8 mouse cellular contexts compared by ENCODE assay signal in genomic region chr15:96459741-96460450, GRCm38 (mm10). TPM values are rescaled to one million over a fixed set of nuclear protein-coding genes. Genes with fewer than 3 reads are reported as not detected.
DNase-seq lines count a peak whose midpoint lies in the region; ATAC-seq and TF ChIP-seq lines count a peak whose summit lies in the region.

No protein-coding gene starts in this region.

- peak overlapping the region; percentile 91 for H3K4me3 ChIP-seq in hindbrain, embryonic 12.5 days

- no peaks in the 10 kb centered on the region for H3K36me3 ChIP-seq in hindbrain, embryonic 12.5 days

- ATAC-seq in Patski = peak; percentile 10
- peak; percentile 7; the same call in 1 of the 2 replicates for ATAC-seq in frontal cortex, adult (ENCODE audit: low TSS enrichment)
- peak; percentile 50 for ATAC-seq in hindbrain, embryonic 12.5 days (ENCODE audit: low FRiP score)
- peak; percentile 47 for ATAC-seq in megakaryocyte, adult 5-6 weeks (ENCODE audit: poor library complexity, severe bottlenecking)

- peak overlapping the region; percentile 91 for H3K9ac ChIP-seq in hindbrain, embryonic 12.5 days

- H3K27ac ChIP-seq in hindbrain, embryonic 12.5 days = peak overlapping the region; percentile 99

- H3K4me1 ChIP-seq in hindbrain, embryonic 12.5 days = peaks cover 14% of the 10 kb centered on the region

- POLR2A ChIA-PET in Patski (lab: Charles Lee) = no interaction called here

- in situ Hi-C loops in Patski (cut with MboI; ENCODE audit: low pct_unique_long_range_greater_than_20kb) = no loop called here

- no peak for DNase-seq in Patski (ENCODE audit: low read depth, low spot score)
- DNase-seq in cerebellum, adult 9-10 months = peak; percentile 70
- DNase-seq in layer of hippocampus, postnatal 36 days = peak; percentile 44
- peak; percentile 35 to 45 for DNase-seq in right cerebral cortex, adult 2 months (ENCODE audit: low spot score in 2 of 2)
- DNase-seq in urinary bladder, postnatal 14 days (ENCODE audit: low spot score) = peak; percentile 66

- H3K27me3 ChIP-seq in Patski = no peaks in the 10 kb centered on the region
- no peaks in the 10 kb centered on the region for H3K27me3 ChIP-seq in hindbrain, embryonic 12.5 days

- no peak for TF ChIP-seq CTCF in Patski (IDR thresholded peaks at IDR 0.05)

- H3K4me2 ChIP-seq in hindbrain, embryonic 12.5 days (replicated peaks) = peak overlapping the region; percentile 87

- CTCF ChIA-PET in Patski (lab: Charles Lee) = interaction anchor here (1.3 kb wide), 1 partner anchor 88 kb away, joined by 3 read pairs; no protein-coding TSS in a partner anchor

- no peaks in the 10 kb centered on the region for H3K9me3 ChIP-seq in hindbrain, embryonic 12.5 days (replicated peaks)

- WGBS in hindbrain, embryonic 12.5 days = under 1% methylated on average over 48 of the region's 71 CpGs

RNA-seq across cellular contexts. Expression of gene Scaf11, which starts 0.7 kb away (rescaled TPM):
- 87.4 TPM for polyA plus RNA-seq in Patski (2021)
- 81.3 and 84.2 TPM in 2 replicates for polyA plus RNA-seq in hindbrain, embryonic 12.5 days (2016; fragmentation: Nextera tagmentation; extraction: Ambion mirVana)
- total RNA-seq in layer of hippocampus, postnatal 36 days (2021) = 10 to 100 TPM; 52.5 to 53.6 TPM
- total RNA-seq in megakaryocyte, adult 5-6 weeks (2015) = 81.0 and 82.3 TPM in 2 replicates
- 96.7 and 113 TPM in 2 replicates for total RNA-seq in megakaryocyte, adult 5-6 weeks (2017)
